Mouse (Mus musculus) forebrain, embryonic 15.5 days (tissue): ENCODE results near the gene Ttc37. TPM values are rescaled to one million over a fixed set of nuclear protein-coding genes. Genes with fewer than 3 reads are reported as not detected.

Experiments
- ATAC-seq: fragments of 200-750 bp; cut with Nextera tagmentation; replicated peaks from 2 replicates; pipeline ENCODE4 v1.8.0; 2017; ENCODE audit warnings: mild to moderate bottlenecking, moderate TSS enrichment, moderate library complexity
- H3K27ac ChIP-seq: fragments of 300-500 bp; sonication (generic); replicated peaks from 2 replicates; pipeline ENCODE4 v1.5.1; 2015; ENCODE audit warnings: mild to moderate bottlenecking, inconsistent platforms
- H3K27me3 ChIP-seq: fragments of 300-500 bp; sonication (generic); 2 replicates; pipeline ENCODE4 v1.6.1; 2015; ENCODE audit warnings: inconsistent platforms
- H3K36me3 ChIP-seq: fragments of 300-500 bp; sonication (generic); 2 replicates; pipeline ENCODE4 v1.6.1; 2015; ENCODE audit warnings: mild to moderate bottlenecking, inconsistent platforms
- H3K4me1 ChIP-seq: fragments of 300-500 bp; sonication (generic); 2 replicates; pipeline ENCODE4 v1.6.1; 2015; ENCODE audit warnings: inconsistent platforms
- H3K4me2 ChIP-seq: fragments of 300-500 bp; sonication (generic); replicated peaks from 2 replicates; pipeline ENCODE4 v1.6.1; 2015; ENCODE audit warnings: mild to moderate bottlenecking, inconsistent platforms
- H3K4me3 ChIP-seq: fragments of 300-500 bp; sonication (generic); 2 replicates; pipeline ENCODE4 v1.5.1; 2015; ENCODE audit warnings: mild to moderate bottlenecking, inconsistent platforms
- H3K9ac ChIP-seq: fragments of 300-500 bp; sonication (generic); replicated peaks from 2 replicates; pipeline ENCODE4 v1.6.1; 2015; ENCODE audit warnings: mild to moderate bottlenecking, inconsistent platforms
- H3K9me3 ChIP-seq: fragments of 300-500 bp; sonication (generic); 2 replicates; pipeline ENCODE4 v1.6.1; 2016; ENCODE audit warnings: inconsistent platforms
- WGBS: fragments of 180-500 bp; shearing (Covaris S2); methylation state at CpG from one replicate; pipeline ENCODE4 v1.1.7; 2015; ENCODE audit warnings: mixed read lengths; 5-methylcytosine and 5-hydroxymethylcytosine counted together
- polyA plus RNA-seq: library from polyadenylated mRNA; unstranded; fragments of >200 nt; fragmentation: Nextera tagmentation; extraction: Ambion mirVana; gene quantifications from 2 replicates; pipeline ENCODE4 v1.2.1, GENCODE M21; 2015

The Ttc37 gene
- polyA plus RNA-seq, result 10.8 TPM in 2 replicates

- H3K4me2 ChIP-seq, result peak within 1 kb of the TSS; percentile 71
- peaks cover 17% of the 10 kb centered on the region for H3K4me1 ChIP-seq
- H3K27ac ChIP-seq, result peak within 1 kb of the TSS; percentile 74
- no peaks in the 10 kb centered on the region for H3K9me3 ChIP-seq
- H3K4me3 ChIP-seq, result peak within 1 kb of the TSS; percentile 65
- no peaks in the 10 kb centered on the region for H3K36me3 ChIP-seq
- ATAC-seq, result peak; percentile 98
- H3K27me3 ChIP-seq, result no peaks in the 10 kb centered on the region
- H3K9ac ChIP-seq, result peak within 1 kb of the TSS; percentile 66
- under 1% methylated on average over 34 of the region's 34 CpGs for WGBS
Observed at GRCm38 (mm10) chr13:76098493-76099303, at the start of gene Ttc37, which contains the start of gene Arsk. TSS of gene Ttc37 (plus strand) at chr13:76098734. TSS of gene Arsk (minus strand) at chr13:76098660.

- Histone ChIP-seq H3K27ac (no peak overlapping the region), H3K27me3 (peaks cover 27% of the 10 kb centered on the region; the same call in 1 of the 2 replicates), H3K36me3 (no peaks in the 10 kb centered on the region), H3K9me3 (no peaks in the 10 kb centered on the region), H3K4me2 (peak overlapping the region; percentile 98), H3K9ac (peak overlapping the region; percentile 44), H3K4me1 (peaks cover 20% of the 10 kb centered on the region), H3K4me3 (peak overlapping the region; percentile 65)
- peak; percentile 81 for ATAC-seq
- under 1% methylated on average over 59 of the region's 59 CpGs for WGBS
Observed at GRCm38 (mm10) chr13:76055391-76056232, 42.9 kb upstream of the Ttc37 start.

GRCm38 (mm10) chr13:76056261-76056724 is 42.2 kb upstream of the Ttc37 start:
- Histone ChIP-seq H3K27ac (no peak overlapping the region), H3K9ac (peak overlapping the region; percentile 44), H3K4me2 (peak overlapping the region; percentile 98), H3K27me3 (peaks cover 27% of the 10 kb centered on the region; the same call in 1 of the 2 replicates), H3K36me3 (no peaks in the 10 kb centered on the region), H3K9me3 (no peaks in the 10 kb centered on the region), H3K4me1 (peaks cover 20% of the 10 kb centered on the region), H3K4me3 (peak overlapping the region; percentile 65)
- peak; percentile 94 for ATAC-seq
- WGBS, result under 1% methylated on average over 34 of the region's 34 CpGs

GRCm38 (mm10) chr13:76056896-76057266 is 41.7 kb upstream of the Ttc37 start, which contains the start of gene Gpr150:
TSS of gene Gpr150 (minus strand) at chr13:76056996.
- no peaks in the 10 kb centered on the region for H3K36me3 ChIP-seq
- H3K4me2 ChIP-seq, result peak within 1 kb of the TSS; percentile 98
- H3K27ac ChIP-seq, result no peak within 1 kb of the TSS
- no peaks in the 10 kb centered on the region for H3K9me3 ChIP-seq
- no peak for ATAC-seq
- 9% methylated on average over 10 of the region's 10 CpGs for WGBS
- H3K27me3 ChIP-seq, result peaks cover 27% of the 10 kb centered on the region; the same call in 1 of the 2 replicates
- peak within 1 kb of the TSS; percentile 65 for H3K4me3 ChIP-seq
- peak within 1 kb of the TSS; percentile 44 for H3K9ac ChIP-seq
- H3K4me1 ChIP-seq, result peaks cover 20% of the 10 kb centered on the region

- Histone ChIP-seq H3K4me3 (no peak overlapping the region), H3K36me3 (no peaks in the 10 kb centered on the region), H3K9ac (no peak overlapping the region), H3K4me1 (peaks cover 20% of the 10 kb centered on the region), H3K4me2 (no peak overlapping the region), H3K27ac (no peak overlapping the region), H3K27me3 (peaks cover 27% of the 10 kb centered on the region; the same call in 1 of the 2 replicates), H3K9me3 (no peaks in the 10 kb centered on the region)
- no peak for ATAC-seq
- 69% methylated on average over 10 of the region's 10 CpGs for WGBS
Observed at GRCm38 (mm10) chr13:76057267-76058069, 41.1 kb upstream of the Ttc37 start.

- Histone ChIP-seq H3K4me1 (peaks cover 20% of the 10 kb centered on the region), H3K4me2 (no peak overlapping the region), H3K27ac (no peak overlapping the region), H3K4me3 (no peak overlapping the region), H3K27me3 (peaks cover 18% of the 10 kb centered on the region; the same call in 1 of the 2 replicates), H3K36me3 (no peaks in the 10 kb centered on the region), H3K9me3 (no peaks in the 10 kb centered on the region), H3K9ac (no peak overlapping the region)
- no peak for ATAC-seq
- 90% methylated on average over 4 of the region's 4 CpGs for WGBS
Observed at GRCm38 (mm10) chr13:76059591-76059990, 38.9 kb upstream of the Ttc37 start.

GRCm38 (mm10) chr13:76062126-76062525 is 36.4 kb upstream of the Ttc37 start:
- no peaks in the 10 kb centered on the region for H3K36me3 ChIP-seq
- H3K4me1 ChIP-seq, result no peaks in the 10 kb centered on the region
- ATAC-seq, result no peak
- no peak overlapping the region for H3K9ac ChIP-seq
- no peak overlapping the region for H3K4me2 ChIP-seq
- no peaks in the 10 kb centered on the region for H3K9me3 ChIP-seq
- 81% methylated on average over 3 of the region's 3 CpGs for WGBS
- no peak overlapping the region for H3K27ac ChIP-seq
- peaks cover 6% of the 10 kb centered on the region; the same call in 1 of the 2 replicates for H3K27me3 ChIP-seq
- no peak overlapping the region for H3K4me3 ChIP-seq

- 96% methylated on average over 3 of the region's 3 CpGs for WGBS
- Histone ChIP-seq H3K36me3 (no peaks in the 10 kb centered on the region), H3K27ac (no peak overlapping the region), H3K4me1 (no peaks in the 10 kb centered on the region), H3K9me3 (no peaks in the 10 kb centered on the region), H3K4me2 (no peak overlapping the region), H3K4me3 (no peak overlapping the region), H3K9ac (no peak overlapping the region), H3K27me3 (peaks cover 6% of the 10 kb centered on the region; the same call in 1 of the 2 replicates)
- no peak for ATAC-seq
Observed at GRCm38 (mm10) chr13:76062569-76062968, 36.0 kb upstream of the Ttc37 start.

GRCm38 (mm10) chr13:76063548-76063947 is 35.0 kb upstream of the Ttc37 start:
- H3K27me3 ChIP-seq, result no peaks in the 10 kb centered on the region
- no peak overlapping the region for H3K27ac ChIP-seq
- no peaks in the 10 kb centered on the region for H3K4me1 ChIP-seq
- no peaks in the 10 kb centered on the region for H3K36me3 ChIP-seq
- H3K4me2 ChIP-seq, result no peak overlapping the region
- no peak for ATAC-seq
- no peak overlapping the region for H3K4me3 ChIP-seq
- no peak overlapping the region for H3K9ac ChIP-seq
- H3K9me3 ChIP-seq, result no peaks in the 10 kb centered on the region
- WGBS, result 94% methylated on average over 4 of the region's 4 CpGs

- Histone ChIP-seq H3K9me3 (no peaks in the 10 kb centered on the region), H3K9ac (no peak overlapping the region), H3K27ac (no peak overlapping the region), H3K36me3 (no peaks in the 10 kb centered on the region), H3K4me2 (no peak overlapping the region), H3K27me3 (no peaks in the 10 kb centered on the region), H3K4me3 (no peak overlapping the region), H3K4me1 (no peaks in the 10 kb centered on the region)
- 89% methylated on average over 13 of the region's 13 CpGs for WGBS
- ATAC-seq, result no peak
Observed at GRCm38 (mm10) chr13:76064363-76064945, 34.1 kb upstream of the Ttc37 start.

GRCm38 (mm10) chr13:76074323-76074722 is 24.2 kb upstream of the Ttc37 start:
- no peak overlapping the region for H3K4me2 ChIP-seq
- H3K36me3 ChIP-seq, result no peaks in the 10 kb centered on the region
- no peak for ATAC-seq
- no peak overlapping the region for H3K27ac ChIP-seq
- no peak overlapping the region for H3K9ac ChIP-seq
- H3K4me1 ChIP-seq, result no peaks in the 10 kb centered on the region
- H3K9me3 ChIP-seq, result no peaks in the 10 kb centered on the region
- H3K4me3 ChIP-seq, result no peak overlapping the region
- 83% methylated on average over 1 of the region's 1 CpGs for WGBS
- no peaks in the 10 kb centered on the region for H3K27me3 ChIP-seq
